Mouse (Mus musculus): ENCODE data around the gene Ttc13.

- TF ChIP-seq CTCF (IDR thresholded peaks at IDR 0.05; ENCODE audit: extremely low read depth, insufficient read length, insufficient replicate concordance, low read depth, low read length) (no peak), POLR2A (IDR thresholded peaks at IDR 0.05; ENCODE audit: low read depth, low read length) (no peak)
Measured at GRCm38 (mm10) chr8:124682218-124682617, 39.6 kb downstream of the Ttc13 start.

Data from small intestine, adult 2 months (tissue).